Mouse (Mus musculus) gonadal fat pad, adult 2 months (tissue): ENCODE results near the gene Smim14. TPM values are rescaled to one million over a fixed set of nuclear protein-coding genes. Genes with fewer than 3 reads are reported as not detected.
A peak's percentile ranks its signal among the peaks of the same experiment; 100 is the strongest.

Experiments
- DNase-seq: peaks from one replicate; pipeline ENCODE4 v3.0.0-alpha.2; 2012; ENCODE audit warnings: low read depth
- polyA plus RNA-seq: library from polyadenylated mRNA; depleted of rRNA; stranded (reverse); fragments of >200 nt; gene quantifications from 2 replicates; pipeline ENCODE4 v1.2.3, GENCODE M21; 2012; rRNA removed

Gene Smim14
- polyA plus RNA-seq, 1 experiment: 230 TPM

- DNase-seq: no peak
These were observed 121.1 kb downstream of the Smim14 start for GRCm38 (mm10) chr5:65415653-65416458.

- DNase-seq: no peak
These were observed 129.0 kb downstream of the Smim14 start for GRCm38 (mm10) chr5:65407989-65408388.

- peak; percentile 26 for DNase-seq
These were observed 135.6 kb downstream of the Smim14 start for GRCm38 (mm10) chr5:65401251-65401994.

Other genes starting within 250 kb of the Smim14 start
- 15.1 and 16.0 TPM in 2 replicates for gene Rfc1, start 201.5 kb downstream of the Smim14 start, polyA plus RNA-seq
- gene Klb, start 188.9 kb downstream of the Smim14 start, polyA plus RNA-seq: 12.5 and 17.1 TPM in 2 replicates
- 480 and 495 TPM in 2 replicates for gene Rpl9, start 145.7 kb downstream of the Smim14 start, polyA plus RNA-seq
- 19.9 and 21.3 TPM in 2 replicates for gene Lias, start 145.7 kb downstream of the Smim14 start, polyA plus RNA-seq
- 15.1 and 17.0 TPM in 2 replicates for gene Ugdh, start 101.2 kb downstream of the Smim14 start, polyA plus RNA-seq
- not detected in 2 replicates for gene Gm43552, start 44.4 kb downstream of the Smim14 start, polyA plus RNA-seq
- 21.0 and 25.2 TPM in 2 replicates for gene Ube2k, start within 50 bp of the Smim14 start, polyA plus RNA-seq
- 28.3 and 29.8 TPM in 2 replicates for gene Pds5a, start 161.1 kb upstream of the Smim14 start, polyA plus RNA-seq
- gene N4bp2, start 226.3 kb upstream of the Smim14 start, polyA plus RNA-seq: 4.2 and 5.8 TPM in 2 replicates